Mouse (Mus musculus) erythroblast, embryonic 14.5 days (primary cell): ENCODE data around the gene Zfp385c.
"Not testable (repeated sequence)": the region's sequence is repeated elsewhere in the genome, so short reads cannot be mapped to it uniquely, and the experiment has no call there.

Experiments used
- GATA1 ChIP-seq: IDR thresholded peaks from 2 replicates; pipeline ENCODE4 v1.6.1; 2012; ENCODE audit warnings: low read length, inconsistent platforms, mixed read lengths
- TAL1 ChIP-seq: IDR thresholded peaks from 3 replicates; pipeline ENCODE4 v1.6.1; 2012; ENCODE audit warnings: low read length, inconsistent platforms, mixed read lengths

- not testable (repeated sequence) for TF ChIP-seq TAL1, GATA1
These were observed 36.7 kb downstream of the Zfp385c start for GRCm38 (mm10) chr11:100655589-100655988.
